Mouse (Mus musculus) limb, embryonic 11.5 days (tissue): ENCODE results near the gene Iglon5. TPM values are rescaled to one million over a fixed set of nuclear protein-coding genes. Genes with fewer than 3 reads are reported as not detected.

Source experiments
- ATAC-seq: fragments of 200-750 bp; cut with Nextera tagmentation; 2 replicates; pipeline ENCODE4 v1.8.0; 2017; ENCODE audit warnings: low read depth; ENCODE audit not compliant: insufficient number of reproducible peaks, low FRiP score, low TSS enrichment
- DNase-seq: peaks from one replicate; pipeline ENCODE4 v3.0.0-alpha.2; 2015; ENCODE audit warnings: low spot score
- H3K27ac ChIP-seq: fragments of 300-500 bp; sonication (generic); replicated peaks from 2 replicates; pipeline ENCODE4 v1.5.1; 2014; ENCODE audit warnings: low read depth, mild to moderate bottlenecking, low read length
- H3K27me3 ChIP-seq: fragments of 300-500 bp; sonication (generic); 2 replicates; pipeline ENCODE4 v1.6.1; 2014; ENCODE audit warnings: mild to moderate bottlenecking, low read length, mixed read lengths; ENCODE audit not compliant: control insufficient read depth, insufficient read depth
- H3K36me3 ChIP-seq: fragments of 300-500 bp; sonication (generic); 2 replicates; pipeline ENCODE4 v1.6.1; 2014; ENCODE audit warnings: mild to moderate bottlenecking, low read length, moderate library complexity, mixed read lengths; ENCODE audit not compliant: control insufficient read depth, insufficient read depth
- H3K4me1 ChIP-seq: fragments of 300-500 bp; sonication (generic); 2 replicates; pipeline ENCODE4 v1.6.1; 2014; ENCODE audit warnings: low read length, mixed read lengths; ENCODE audit not compliant: control insufficient read depth, insufficient read depth
- H3K4me2 ChIP-seq: fragments of 300-500 bp; sonication (generic); 2 replicates; pipeline ENCODE4 v1.6.1; 2014; ENCODE audit warnings: low read depth, mild to moderate bottlenecking, moderate library complexity; ENCODE audit not compliant: severe bottlenecking
- H3K4me3 ChIP-seq: fragments of 300-500 bp; sonication (generic); 2 replicates; pipeline ENCODE4 v1.5.1; 2014; ENCODE audit warnings: low read depth, low read length
- H3K9ac ChIP-seq: fragments of 300-500 bp; sonication (generic); 2 replicates; pipeline ENCODE4 v1.6.1; 2014; ENCODE audit warnings: mild to moderate bottlenecking, low read length
- H3K9me3 ChIP-seq: fragments of 300-500 bp; sonication (generic); 2 replicates; pipeline ENCODE4 v1.6.1; 2016; ENCODE audit warnings: low read length; ENCODE audit not compliant: control insufficient read depth
- WGBS: fragments of 180-500 bp; shearing (Covaris S2); extraction: QIAGEN DNeasy Blood & Tissue Kit; methylation state at CpG from one replicate; pipeline ENCODE4 v1.1.7; 2014; 5-methylcytosine and 5-hydroxymethylcytosine counted together
- polyA plus RNA-seq: library from polyadenylated mRNA; unstranded; fragments of >200 nt; fragmentation: Nextera tagmentation; extraction: Ambion mirVana; gene quantifications from 2 replicates; pipeline ENCODE4 v1.2.1, GENCODE M21; 2014

Iglon5 gene
- polyA plus RNA-seq, 1 experiment from 2014 or later: 1.2 TPM

DNA sequence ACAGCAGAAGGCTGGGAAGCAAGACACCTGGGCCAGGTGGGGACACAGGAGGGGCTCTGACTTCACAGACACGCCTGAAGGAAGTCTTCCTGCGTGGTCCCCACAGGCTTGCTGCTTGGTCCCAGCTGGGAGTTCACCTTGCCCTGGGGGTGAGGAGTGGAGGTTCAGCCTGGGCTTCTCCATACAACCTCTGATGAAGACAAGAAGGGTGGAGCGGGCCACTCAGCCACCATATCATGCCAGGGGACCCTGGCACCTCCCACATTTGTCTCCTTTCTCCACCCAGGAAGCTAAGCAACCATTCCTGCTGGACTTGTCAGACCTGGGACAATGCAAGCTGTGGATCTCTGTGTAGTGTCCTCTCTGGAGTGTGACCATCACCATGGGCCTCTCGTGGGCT, 27.0 kb downstream of the Iglon5 start, which contains the start of gene Vsig10l:
Gene Vsig10l, plus strand, starts transcription at position 301 of the 400 bp plus-strand sequence.
- Histone ChIP-seq H3K27ac (no peak within 1 kb of the TSS), H3K9me3 (no peaks in the 10 kb centered on the region), H3K4me3 (no peak within 1 kb of the TSS), H3K36me3 (no peaks in the 10 kb centered on the region), H3K9ac (no peak within 1 kb of the TSS), H3K27me3 (peaks cover 2% of the 10 kb centered on the region; the same call in 1 of the 2 replicates), H3K4me2 (no peak within 1 kb of the TSS), H3K4me1 (no peaks in the 10 kb centered on the region)
- 81% methylated on average over 4 of the region's 4 CpGs for WGBS
- DNase-seq (no peak), ATAC-seq (no peak)

DNA sequence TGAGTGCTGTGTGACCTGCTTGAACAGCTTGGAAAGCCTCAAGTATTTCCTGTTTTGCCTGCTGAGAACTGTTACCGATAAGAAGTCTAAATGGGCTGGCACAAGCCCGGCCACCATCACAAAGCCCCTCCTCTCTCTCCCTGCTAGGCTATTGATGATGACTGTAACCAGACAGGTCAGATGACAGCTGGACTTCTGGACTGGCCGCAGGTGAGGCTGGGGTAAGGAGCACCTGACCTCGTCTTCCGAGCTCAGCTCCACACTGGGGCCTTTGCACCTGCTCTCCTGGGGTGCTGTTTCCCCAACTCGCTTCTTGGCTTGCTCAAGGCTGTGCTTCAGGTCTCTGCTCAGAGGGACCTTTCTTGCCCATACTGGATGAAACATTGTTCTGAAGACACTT, 35.5 kb downstream of the Iglon5 start:
- WGBS: 80% methylated on average over 6 of the region's 6 CpGs
- Histone ChIP-seq H3K27ac (no peak overlapping the region), H3K36me3 (no peaks in the 10 kb centered on the region; the same call in 1 of the 2 replicates), H3K4me2 (no peak overlapping the region), H3K9ac (no peak overlapping the region), H3K9me3 (no peaks in the 10 kb centered on the region), H3K4me1 (no peaks in the 10 kb centered on the region), H3K27me3 (no peaks in the 10 kb centered on the region), H3K4me3 (no peak overlapping the region)
- ATAC-seq (no peak), DNase-seq (no peak)

DNA sequence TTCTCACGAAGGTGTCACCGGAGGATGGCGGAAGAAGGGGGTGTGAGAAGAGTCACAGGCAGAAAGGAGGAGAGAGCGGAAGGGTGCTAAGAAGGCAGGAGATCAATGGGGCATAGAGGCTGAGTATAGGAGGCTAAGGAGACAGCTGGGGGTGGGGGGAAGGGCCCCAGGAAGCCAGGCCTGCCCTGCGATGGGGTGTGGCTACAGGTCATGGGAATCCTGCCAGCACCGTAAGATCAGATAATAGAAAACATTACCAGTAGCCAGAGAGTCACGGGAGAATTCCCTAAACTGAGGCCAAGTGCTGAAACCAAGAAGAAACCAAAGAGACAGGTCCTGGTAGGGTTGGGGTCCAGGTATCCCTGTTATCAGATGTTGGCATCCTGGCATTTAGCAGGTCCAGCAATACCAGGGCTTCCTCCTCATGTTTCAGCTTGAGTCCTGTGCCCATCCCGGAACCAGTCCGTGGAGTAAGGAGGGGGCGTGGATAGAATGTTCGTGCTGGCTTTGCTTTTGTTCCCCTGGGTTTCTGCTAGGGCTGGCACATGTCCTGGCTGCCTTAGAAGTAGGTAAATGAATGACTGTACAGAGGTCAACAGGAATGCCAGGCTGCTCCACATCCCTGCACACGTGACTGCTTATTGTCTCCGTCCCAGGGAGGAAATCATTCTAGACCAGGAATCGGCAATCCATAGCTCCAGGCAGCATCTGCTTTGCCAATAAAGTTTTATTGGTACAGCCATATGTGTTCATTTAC, 36.1 kb downstream of the Iglon5 start:
- no peaks in the 10 kb centered on the region for H3K9me3 ChIP-seq
- H3K27ac ChIP-seq: no peak overlapping the region
- no peak overlapping the region for H3K4me3 ChIP-seq
- no peak overlapping the region for H3K9ac ChIP-seq
- H3K4me2 ChIP-seq: no peak overlapping the region
- 84% methylated on average over 14 of the region's 14 CpGs for WGBS
- H3K36me3 ChIP-seq: no peaks in the 10 kb centered on the region; the same call in 1 of the 2 replicates
- DNase-seq: no peak
- no peak for ATAC-seq
- H3K27me3 ChIP-seq: no peaks in the 10 kb centered on the region
- H3K4me1 ChIP-seq: no peaks in the 10 kb centered on the region

DNA sequence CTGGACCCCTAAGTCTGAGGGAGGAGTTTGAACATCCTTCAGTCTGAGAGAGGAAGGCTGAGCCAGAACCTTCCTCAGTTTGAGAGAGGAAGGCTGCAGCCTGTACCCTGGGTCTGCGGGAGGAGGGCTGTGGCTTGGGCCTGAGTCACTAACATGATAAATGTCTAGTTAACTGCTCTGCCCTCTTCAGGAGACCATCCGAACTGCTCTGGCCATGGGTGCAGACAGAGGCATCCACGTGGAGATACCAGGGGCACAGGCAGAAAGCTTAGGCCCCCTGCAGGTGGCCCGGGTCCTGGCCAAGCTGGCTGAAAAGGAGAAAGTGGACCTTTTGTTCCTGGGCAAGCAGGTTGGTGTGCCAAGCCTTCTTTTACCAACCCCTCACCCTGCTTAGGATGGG, 37.3 kb downstream of the Iglon5 start:
- Histone ChIP-seq H3K36me3 (no peaks in the 10 kb centered on the region; the same call in 1 of the 2 replicates), H3K4me2 (no peak overlapping the region), H3K27ac (no peak overlapping the region), H3K4me3 (no peak overlapping the region), H3K4me1 (no peaks in the 10 kb centered on the region), H3K9ac (no peak overlapping the region), H3K9me3 (no peaks in the 10 kb centered on the region), H3K27me3 (no peaks in the 10 kb centered on the region)
- ATAC-seq (no peak), DNase-seq (no peak)
- 48% methylated on average over 4 of the region's 4 CpGs for WGBS

DNA sequence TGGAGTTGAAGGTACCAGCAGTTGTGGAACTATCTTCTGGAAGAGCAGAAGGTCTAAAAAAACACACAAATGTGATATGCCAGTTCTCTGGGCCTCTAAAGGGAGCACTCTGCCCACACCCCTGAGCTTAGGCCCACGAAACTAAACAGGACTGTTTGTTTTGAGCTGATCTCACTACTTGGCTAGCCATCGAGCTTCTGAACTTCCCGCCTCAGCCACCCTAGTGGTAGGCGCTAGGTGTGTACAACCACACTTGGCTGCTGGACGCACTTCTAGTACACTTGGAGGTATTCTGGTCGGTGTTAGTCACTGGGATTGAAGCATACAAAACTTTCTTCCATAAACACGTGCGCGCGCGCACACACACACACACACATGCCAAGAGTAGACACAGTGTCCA, 38.1 kb downstream of the Iglon5 start:
- DNase-seq (no peak), ATAC-seq (no peak)
- Histone ChIP-seq H3K36me3 (no peaks in the 10 kb centered on the region; the same call in 1 of the 2 replicates), H3K4me2 (no peak overlapping the region), H3K9ac (no peak overlapping the region), H3K9me3 (no peaks in the 10 kb centered on the region), H3K4me3 (no peak overlapping the region), H3K27ac (no peak overlapping the region), H3K27me3 (no peaks in the 10 kb centered on the region), H3K4me1 (no peaks in the 10 kb centered on the region)
- WGBS: 95% methylated on average over 11 of the region's 11 CpGs

DNA sequence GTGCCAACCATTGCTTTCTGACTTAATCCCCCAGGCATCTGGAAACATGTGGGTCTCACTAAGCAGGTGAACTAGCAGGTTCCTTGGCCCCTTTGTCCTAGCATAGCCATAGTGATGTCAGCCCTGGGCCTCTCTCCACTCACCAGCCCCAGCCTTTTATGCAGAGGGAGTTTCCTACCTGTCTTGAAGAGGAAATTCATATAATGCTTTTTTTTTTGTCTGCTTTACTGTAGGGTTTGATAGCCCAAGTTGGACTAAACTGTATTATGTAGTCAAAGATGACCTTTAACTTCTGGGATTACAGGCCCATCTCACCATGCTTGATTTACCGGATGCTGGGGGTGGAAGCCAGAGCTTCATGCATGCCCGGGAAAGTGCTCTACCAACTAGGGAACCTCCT, 40.1 kb downstream of the Iglon5 start:
- ATAC-seq: no peak

DNA sequence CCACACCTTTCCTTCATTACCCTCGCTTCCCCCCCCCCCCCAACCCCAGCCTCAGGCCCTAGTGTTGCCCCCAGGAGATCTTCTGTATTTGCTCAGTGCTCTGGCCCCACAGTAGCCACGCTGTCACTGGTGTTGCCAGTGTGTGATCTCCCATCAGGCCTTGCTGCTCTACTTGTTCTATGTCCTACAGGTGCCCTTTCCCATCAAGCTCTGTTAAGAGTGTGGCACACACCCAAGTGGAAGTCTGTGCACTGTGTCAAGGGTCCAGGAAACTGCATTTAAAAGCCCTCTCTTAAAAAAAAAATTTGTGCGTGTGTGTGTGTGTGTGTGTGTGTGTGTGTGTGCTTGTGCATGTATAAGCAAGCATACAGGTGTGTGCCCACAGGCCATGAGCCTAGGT, 41.6 kb downstream of the Iglon5 start:
- Histone ChIP-seq H3K4me3 (no peak overlapping the region), H3K4me2 (no peak overlapping the region), H3K9me3 (no peaks in the 10 kb centered on the region), H3K36me3 (no peaks in the 10 kb centered on the region; the same call in 1 of the 2 replicates), H3K27me3 (no peaks in the 10 kb centered on the region), H3K4me1 (0 out of 2 replicates have a peak, but pooled peaks cover 3% of the 10 kb centered on the region), H3K27ac (no peak overlapping the region), H3K9ac (no peak overlapping the region)
- 97% methylated on average over 2 of the region's 3 CpGs for WGBS
- DNase-seq: no peak
- ATAC-seq: no peak

More for the DNA sequence above, 40.1 kb downstream of the Iglon5 start:
- Histone ChIP-seq H3K4me3 (no peak overlapping the region), H3K9me3 (no peaks in the 10 kb centered on the region), H3K4me2 (no peak overlapping the region), H3K27me3 (no peaks in the 10 kb centered on the region), H3K27ac (no peak overlapping the region), H3K9ac (no peak overlapping the region), H3K4me1 (no peaks in the 10 kb centered on the region), H3K36me3 (no peaks in the 10 kb centered on the region; the same call in 1 of the 2 replicates)
- no peak for DNase-seq
- WGBS: 96% methylated on average over 2 of the region's 2 CpGs

DNA sequence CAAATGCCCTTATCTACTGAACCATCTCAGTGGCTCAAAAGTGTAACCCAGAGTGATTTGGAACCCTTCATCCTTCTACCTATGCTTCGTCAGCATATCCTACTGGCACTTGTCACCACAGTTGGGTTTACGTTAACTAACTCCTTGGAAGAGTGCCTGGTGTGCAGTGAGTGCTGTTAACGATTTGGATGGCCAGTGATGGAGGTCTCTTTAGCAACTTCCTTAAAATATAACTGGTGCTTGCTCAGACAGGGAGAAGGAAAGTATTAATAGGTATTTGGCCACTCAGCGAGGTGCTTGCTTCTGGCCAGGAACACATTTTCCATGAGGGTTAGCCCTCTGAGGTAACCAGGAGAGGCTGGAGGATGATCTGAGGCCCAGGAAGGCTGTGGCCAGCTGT, 42.1 kb downstream of the Iglon5 start:
- H3K4me2 ChIP-seq: no peak overlapping the region
- WGBS: 86% methylated on average over 4 of the region's 4 CpGs
- no peak overlapping the region for H3K9ac ChIP-seq
- DNase-seq: no peak
- no peaks in the 10 kb centered on the region for H3K27me3 ChIP-seq
- H3K4me3 ChIP-seq: no peak overlapping the region
- no peak overlapping the region for H3K27ac ChIP-seq
- peaks cover 4% of the 10 kb centered on the region; the same call in 1 of the 2 replicates for H3K4me1 ChIP-seq
- no peaks in the 10 kb centered on the region for H3K36me3 ChIP-seq
- no peak for ATAC-seq
- no peaks in the 10 kb centered on the region for H3K9me3 ChIP-seq
